Mouse (Mus musculus) 3134 (cell line): Measurements from ENCODE around the gene Hivep3.

ENCODE experiments used
- DNase-seq: peaks from one replicate; pipeline ENCODE4 v3.0.0-alpha.2; 2011; ENCODE audit warnings: low spot score; ENCODE audit not compliant: insufficient read length; ENCODE audit errors: extremely low read depth

Hivep3 gene

DNA sequence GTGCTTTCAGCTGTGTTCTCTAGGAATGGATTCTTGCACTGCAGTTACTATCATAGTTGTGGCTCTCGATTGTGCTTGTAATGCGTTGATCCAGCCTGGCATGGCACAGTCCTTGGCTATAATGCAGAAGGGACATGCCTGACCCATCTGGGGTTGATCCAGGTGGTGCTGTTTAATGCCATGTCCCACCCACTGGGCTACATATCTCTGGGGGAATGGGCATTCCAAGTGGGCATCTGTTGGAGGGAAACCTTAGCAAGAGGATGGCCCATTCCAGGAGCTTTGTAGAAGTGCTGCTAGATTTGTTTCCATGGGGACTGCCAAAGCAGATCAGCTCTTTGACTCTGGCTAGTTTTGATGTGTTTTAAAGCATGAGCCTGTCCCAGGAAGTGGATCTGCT, 137.9 kb downstream of the Hivep3 start:
- DNase-seq, result no peak

DNA sequence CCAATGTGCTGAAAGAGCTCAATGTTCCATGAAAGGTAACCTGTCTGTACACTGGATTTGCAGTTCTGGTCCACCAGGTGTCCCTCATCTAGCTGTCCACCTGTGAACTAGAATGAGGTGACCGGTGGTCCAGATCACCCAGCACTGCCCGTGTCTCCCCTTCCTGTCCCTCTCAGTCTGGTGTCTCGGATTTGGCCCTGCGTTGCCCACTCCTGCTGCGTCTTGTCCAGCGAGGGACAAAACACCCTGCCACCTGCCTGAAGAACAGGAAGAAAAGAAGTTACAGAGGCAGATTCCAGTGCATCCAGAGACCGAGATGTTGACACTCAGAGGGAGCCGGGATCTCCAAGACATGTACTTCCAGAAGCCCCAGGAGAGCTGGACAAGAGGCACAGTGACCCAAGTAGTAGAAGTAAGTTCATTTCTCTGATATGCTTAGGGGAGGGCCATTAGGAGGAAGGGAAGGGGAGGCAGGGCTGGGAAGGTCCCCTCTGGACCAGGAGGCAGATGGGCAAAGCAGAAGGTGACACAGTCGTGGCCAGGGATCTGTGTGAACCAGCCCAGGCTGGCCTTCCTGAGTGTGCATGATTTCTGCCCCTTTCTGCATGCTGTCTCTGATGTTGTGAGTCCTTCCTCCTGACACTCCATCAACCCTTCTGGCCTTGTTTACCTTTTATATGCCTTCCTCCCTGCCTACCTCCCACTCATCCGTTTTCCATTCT, 138.4 kb downstream of the Hivep3 start:
- no peak for DNase-seq

DNA sequence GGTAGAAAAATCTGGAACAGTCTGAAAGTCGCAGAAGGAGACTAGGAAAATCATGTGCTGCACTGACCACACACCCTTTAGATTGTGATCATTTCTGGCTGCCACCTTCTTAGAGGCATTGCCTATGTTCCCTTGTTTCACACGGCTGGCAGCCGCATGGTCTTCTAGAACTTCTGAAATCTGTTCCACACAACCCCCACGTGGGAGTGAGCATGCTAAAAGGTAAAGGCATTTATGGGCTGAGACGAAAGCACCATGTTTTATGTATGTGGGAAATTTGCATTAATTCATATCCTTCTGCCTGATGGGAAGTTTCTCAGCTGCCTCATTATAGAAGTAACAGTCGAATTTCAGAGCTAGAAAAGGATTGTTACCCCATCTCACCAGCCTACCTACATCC, 140.4 kb downstream of the Hivep3 start:
- DNase-seq, result no peak

DNA sequence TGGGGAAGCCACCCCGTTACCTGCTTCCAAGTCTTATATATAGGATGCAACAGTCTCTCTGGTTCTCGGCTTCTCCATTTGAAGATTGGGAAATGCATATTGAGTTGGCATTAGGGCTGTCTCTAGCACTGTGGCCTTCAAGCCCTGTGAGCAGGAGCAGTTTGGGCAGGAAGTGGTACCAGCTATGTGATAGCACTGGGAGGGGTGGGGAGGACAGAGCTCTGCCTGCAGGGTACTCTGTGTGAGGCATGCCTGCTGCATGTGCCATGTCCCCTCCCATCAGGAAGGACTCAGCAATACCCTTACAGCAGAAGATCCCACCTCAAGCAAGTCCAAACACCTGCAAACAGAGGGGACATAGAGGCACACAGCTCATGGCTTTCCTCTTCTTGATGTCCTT, 142.0 kb downstream of the Hivep3 start:
- DNase-seq, result no peak

DNA sequence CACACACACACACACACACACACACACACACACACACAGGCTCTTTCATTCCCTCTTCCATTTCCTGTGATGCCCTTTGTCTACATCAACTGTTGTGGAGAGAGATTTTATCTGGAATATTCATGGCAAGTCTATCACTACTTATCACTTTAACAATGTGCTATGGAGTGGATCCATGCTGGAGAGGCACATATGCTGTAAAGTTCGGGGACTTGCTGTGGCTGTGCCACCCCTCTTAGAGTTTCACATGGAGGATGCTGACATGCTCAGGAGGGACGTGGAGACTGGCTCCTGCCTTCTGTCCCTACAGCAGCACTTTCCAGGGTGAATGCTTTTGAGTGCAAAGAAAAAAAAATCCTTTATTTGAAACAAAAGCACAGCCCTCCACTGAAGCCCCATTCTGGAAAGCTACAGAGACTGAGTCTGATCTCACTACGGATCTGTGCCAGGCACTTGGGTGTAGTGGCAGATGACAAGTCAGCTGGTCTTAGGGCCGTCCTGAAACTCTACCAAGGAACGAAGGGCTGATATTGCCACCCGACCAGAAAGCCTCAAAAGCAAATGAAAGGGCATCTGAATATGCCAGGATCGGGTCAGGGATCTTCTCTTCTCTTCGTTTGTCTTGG, 143.1 kb downstream of the Hivep3 start:
- no peak for DNase-seq

DNA sequence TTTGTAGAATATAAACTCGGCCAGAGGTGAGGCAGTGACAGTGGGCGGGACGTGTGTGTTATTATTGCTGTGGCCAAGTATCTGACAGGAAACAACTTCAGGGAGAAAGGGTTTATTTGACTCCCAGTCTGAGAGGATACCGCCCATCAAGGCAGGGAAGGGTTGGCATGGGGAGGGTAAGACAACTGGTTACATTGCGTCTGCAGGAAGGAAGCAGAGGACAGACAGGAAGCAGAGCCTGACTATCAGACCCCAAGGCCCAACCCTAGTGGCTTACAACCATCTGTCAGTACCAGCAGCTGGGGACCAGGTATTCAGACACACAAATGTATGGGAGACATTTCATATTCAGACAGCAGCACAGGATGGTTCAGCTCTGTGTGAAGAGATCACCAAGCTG, 144.6 kb downstream of the Hivep3 start:
- no peak for DNase-seq

DNA sequence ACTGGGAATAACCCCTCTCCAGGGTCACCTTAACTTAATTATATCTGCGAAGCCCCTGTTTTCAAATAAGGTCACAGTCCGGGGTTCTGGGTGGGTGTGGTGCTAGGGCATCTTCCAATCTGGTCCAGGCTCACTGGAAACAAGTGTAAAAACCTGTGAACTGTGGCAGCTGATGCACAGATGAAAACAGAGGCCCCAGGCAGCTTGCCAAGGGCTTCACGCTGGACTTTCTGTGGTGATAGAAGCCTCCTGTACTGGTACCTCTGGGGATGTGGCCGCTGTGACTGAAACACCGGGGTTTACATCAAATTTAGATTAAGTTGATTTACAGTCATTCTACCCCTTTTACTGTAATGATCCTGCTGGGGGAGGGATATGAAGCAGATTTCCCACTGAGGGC, 146.1 kb downstream of the Hivep3 start:
- no peak for DNase-seq

DNA sequence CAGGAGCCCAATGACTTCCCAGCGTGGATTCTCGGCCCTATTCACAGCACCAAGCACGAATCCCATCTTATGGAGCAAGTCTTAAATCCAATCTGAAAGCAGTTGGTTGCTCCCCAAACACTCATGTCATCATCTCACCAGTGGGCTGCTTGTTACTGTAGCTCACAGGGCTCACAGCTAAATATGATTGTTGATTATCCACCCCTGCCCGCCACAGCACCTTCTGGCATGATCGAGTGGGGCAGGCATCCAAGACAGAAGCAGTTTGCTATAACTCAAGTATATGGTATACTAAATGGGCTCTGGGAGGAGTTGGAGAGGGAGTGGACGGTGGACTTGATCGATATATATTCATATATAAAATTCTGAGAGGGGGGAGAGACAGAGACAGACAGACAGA, 146.7 kb downstream of the Hivep3 start:
- DNase-seq, result no peak

DNA sequence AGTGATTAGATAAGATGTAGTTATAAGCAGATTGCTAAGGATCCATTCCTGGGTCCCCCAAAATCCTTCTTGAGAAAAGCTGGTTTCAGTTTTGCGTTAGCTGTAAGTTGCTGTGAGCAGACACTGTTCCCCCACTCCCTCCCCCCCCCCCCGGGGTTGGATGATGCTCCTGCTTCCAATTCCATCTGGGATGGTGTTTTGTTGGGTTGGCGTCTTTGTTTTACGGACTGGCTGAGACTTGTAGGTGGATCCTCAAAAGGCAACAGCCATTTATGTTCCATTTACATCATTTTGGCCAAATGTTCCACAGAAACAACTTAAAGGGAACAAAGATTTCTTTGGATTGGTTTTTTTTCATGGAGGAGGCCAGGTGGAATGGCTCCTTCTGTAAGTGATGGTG, 147.7 kb downstream of the Hivep3 start:
- no peak for DNase-seq

DNA sequence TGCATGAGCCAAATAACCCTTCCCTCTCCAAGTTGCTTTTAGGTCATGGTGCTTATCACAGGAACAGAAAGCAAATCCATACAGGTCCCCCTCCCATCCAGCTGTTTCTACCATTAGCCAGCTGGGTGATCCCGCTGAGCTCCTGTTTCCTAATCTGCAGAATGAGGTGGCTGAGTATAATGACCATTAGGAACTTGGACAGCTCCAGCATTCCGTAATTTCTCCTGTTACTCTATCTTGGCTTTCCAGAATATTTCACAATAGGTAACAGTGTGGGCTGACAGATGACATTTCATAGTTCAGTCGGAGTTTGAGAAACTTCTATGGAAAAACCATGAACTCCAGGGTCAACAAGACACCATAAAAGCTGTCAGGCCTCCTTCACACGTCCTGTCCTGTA, 148.8 kb downstream of the Hivep3 start:
- DNase-seq, result no peak

DNA sequence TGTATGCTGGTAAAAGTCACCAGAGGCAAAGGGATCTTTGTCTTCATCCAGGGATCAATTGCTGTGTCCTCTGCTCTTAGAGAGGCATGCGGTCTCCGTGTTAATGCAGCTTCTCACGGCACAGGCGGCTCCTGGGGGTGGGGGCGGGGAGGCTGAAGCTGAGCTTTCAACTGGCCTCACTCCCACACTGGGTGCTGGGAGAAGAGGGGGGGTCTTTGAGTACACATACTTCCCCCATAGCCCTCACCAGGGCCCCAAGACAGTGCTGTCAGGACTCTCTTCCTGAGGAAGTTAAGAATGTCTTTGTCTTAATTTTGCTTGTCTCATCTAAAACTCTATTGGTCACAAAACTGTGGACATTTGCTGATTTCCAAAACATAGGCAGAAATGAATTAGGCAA, 149.2 kb downstream of the Hivep3 start:
- no peak for DNase-seq

DNA sequence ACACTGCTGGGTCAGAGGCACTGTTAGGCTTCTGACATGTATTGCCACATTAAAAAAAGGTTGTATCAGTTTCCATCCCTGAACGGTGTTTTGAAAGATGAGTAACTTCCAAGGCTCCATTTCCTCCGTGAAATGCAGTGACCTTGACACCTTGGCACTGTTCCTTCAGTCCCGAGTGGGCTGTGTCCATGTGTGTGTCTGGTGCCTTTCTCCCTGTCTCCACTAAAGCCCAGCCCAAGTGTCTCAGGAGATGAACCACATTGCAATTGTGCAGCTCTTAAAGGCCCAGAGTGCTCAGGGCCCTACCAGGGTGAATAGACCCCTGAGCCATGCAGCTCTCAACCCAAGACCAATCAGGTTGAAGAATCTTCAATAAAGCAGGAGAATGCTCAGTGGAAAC, 153.0 kb downstream of the Hivep3 start:
- DNase-seq, result no peak

DNA sequence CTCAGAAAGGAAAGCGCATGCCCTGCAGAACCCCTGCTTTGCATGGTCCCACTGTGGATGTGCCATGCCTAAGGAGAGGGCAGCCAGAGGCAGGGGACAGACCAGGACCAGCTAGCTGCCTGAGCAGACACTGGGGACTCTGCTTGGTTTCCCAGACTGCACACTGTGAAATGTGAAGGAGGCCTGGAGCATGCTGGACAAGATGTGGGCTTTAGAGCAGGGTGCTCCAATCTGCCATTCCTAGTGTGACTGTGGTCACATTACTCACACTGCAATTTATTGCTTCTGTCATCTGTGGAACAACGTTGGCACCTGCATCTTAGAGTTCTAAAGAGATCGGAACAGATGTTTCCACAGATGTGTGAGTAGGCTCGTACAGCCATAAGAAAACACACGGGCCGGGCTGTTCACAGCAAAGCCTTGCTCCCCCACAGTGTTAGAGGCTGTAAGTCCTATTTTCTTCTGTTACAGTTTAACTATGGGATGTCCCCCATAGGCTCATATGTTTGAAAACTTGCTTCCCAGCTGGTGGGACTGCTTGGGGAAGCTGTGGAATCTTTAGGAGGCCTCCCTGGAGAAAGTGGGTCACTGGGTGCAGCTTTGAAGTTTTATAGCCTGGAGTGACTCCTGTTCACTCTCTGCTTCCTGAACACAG, 154.1 kb downstream of the Hivep3 start:
- DNase-seq, result no peak

DNA sequence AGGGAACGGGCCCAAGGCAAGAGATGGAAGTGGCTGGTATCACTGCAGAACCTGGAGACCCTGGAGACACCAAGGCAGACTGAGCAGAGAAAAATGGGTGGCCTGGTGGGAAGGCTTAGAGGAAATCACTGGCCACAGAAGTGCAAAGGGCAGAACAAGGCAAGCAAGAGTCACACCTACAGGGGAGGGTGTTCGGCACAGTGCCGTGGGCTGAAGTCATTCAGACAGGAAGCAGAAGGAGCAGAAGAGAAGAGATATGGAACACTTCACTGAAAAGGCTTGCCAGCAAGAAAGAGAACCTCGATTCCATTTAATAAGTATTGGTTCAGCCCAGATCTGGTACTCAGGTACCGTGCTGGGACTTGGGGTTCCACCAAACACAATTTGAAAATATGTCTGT, 156.2 kb downstream of the Hivep3 start:
- DNase-seq, result no peak

DNA sequence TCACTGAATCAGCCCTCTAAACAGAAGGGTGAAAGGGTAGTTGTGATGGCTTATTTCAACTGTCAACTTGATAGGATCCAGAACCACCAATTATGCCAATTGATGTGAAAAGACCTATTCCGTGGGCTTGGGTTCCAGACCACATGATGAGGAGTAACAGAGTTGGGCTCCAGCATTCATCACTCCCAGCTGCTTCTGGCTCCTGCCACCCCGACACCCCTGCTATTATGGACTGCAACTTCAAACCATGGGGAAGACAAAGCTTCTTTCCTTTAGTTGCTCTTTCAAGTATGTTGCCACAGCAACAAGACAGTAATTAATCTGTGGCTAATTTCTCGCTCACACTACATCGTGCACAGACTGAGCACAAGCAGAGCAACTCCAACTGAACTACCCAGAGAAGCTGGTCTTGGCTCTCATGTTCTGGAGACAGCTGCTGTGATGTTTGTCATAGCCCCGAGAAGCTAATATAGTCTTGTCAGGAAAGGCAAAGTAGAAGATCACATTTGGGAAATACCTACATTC, 159.7 kb downstream of the Hivep3 start:
- no peak for DNase-seq

DNA sequence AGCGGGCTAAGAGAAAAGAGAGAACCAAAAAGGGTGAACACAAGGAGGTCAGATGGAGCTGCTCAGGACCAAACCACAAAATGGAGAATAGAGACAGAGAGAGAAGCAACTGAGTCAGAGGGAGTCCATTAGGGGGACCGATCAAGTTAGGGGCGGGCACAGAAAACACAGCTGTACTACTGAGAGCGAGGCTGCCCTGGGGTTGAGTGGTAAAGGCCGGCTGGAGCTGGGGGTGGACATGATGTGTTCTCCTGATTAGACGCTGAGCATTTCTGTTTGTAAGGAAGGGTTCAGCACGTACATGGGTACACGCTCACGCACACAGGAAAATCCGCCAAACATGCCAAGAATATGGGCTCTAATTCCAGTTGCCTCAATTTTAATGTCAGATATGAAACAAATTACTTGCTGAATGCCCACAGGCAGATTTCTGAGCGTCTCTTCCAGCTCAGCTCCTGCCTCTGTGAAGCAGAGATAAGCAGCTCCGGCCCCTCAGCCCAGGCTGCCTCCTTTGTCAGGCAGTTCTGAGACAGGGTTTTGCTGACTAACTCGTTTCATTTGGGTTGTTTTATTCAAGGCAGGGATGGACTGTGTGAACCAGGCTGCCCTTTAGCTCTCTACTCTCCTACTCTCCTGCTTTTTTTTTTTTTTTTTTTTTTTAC, 161.3 kb downstream of the Hivep3 start:
- no peak for DNase-seq

DNA sequence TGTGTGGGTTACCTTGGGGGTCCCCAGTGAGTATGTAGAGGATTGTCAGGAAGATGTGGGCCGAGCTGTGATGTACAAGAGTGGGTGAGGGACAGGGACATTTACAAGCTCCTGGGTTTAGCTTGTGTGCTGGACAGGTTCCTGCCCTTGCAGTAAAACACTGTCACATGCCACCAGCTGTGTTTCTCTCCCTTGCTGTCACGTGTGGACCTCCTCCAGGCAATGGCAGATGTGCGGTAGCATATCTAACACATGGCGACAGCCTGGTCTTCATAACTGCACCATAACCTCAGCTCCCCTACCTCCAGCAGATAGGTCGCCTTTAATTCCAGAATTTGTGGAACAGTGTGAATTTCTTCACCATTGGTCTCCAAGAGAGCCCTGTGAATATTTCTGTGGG, 161.9 kb downstream of the Hivep3 start:
- DNase-seq, result no peak

DNA sequence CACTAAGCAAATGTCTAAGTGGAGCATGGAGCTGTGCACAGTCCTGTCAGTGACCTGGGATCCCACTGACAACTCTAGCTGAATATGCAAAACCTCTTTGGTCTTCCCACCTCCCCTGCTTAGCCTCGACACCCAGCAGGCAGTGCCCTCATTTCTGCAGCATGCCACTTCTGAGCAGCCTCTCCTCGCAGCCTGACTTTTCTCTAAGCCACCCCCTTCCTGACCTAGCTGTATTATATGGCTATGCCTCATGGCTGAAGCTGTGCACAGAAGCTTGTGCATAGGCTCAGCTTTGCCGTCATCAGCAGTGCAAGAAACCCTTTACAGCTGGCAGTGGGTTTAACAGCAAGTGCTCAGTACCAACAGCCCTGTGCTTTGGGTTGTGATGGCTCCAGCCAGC, 163.0 kb downstream of the Hivep3 start:
- DNase-seq, result no peak

DNA sequence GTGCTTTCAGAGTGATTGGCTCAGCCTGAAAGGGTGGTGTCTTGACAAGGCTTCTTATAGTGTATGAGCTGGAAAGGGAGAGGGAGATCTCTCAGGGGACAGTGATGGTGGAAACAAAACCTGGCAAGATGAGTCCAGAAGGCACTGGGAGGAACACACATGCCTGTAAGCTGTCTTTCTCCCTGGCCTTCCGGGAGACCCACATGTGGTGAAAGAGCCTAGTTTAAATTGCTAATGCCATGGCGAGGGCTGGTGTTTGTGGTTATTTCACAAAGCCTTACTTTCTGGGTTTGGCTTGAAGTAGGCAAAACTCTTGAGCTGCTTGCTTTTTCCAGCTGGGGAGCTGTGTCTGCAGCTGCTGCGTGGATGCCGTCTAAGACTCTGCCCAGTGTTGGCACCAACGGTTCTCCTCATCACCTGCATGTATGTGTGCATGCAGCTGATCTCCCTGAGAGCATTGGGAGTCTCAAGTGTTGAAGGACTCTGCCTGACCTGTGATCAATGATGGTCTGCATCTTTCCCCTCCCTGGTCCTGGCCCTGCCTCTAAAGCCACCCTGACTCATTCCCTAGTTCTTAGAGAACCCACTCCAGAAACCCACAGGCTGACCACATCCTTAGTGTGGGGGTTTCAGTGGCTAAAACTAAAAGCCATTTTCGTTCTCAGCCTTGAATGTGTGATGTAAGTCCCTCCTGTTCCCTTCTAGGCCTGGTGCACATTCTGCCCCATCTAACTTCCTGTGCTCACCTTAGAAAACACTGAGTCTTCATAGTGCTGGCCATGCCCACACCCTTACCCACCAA, 163.7 kb downstream of the Hivep3 start:
- DNase-seq, result peak; percentile 48
